Mouse (Mus musculus): ENCODE data around the gene Gm45194. TPM values are rescaled to one million over a fixed set of nuclear protein-coding genes. Genes with fewer than 3 reads are reported as not detected.

Gene Gm45194
- polyA plus RNA-seq (2012; rRNA removed): 0.78 and 1.5 TPM in 2 replicates

GRCm38 (mm10) chrX:111891089-111891488 lies at the start of gene Gm45194:
Gene Gm45194, plus strand, starts transcription at chrX:111891389.
- no peak for TF ChIP-seq CTCF (IDR thresholded peaks at IDR 0.05; ENCODE audit: control insufficient read depth, insufficient read depth, insufficient replicate concordance, low read depth, low read length)
- TF ChIP-seq POLR2A (IDR thresholded peaks at IDR 0.05; ENCODE audit: control insufficient read depth, low read depth, low read length): no peak
- no peaks in the 10 kb centered on the region for H3K36me3 ChIP-seq (ENCODE audit: control insufficient read depth, insufficient read depth, low read length)
- no peak within 1 kb of the TSS for H3K4me3 ChIP-seq (ENCODE audit: control insufficient read depth, low read depth, low read length)
- H3K4me1 ChIP-seq (ENCODE audit: control insufficient read depth, insufficient read depth, low read length): no peaks in the 10 kb centered on the region
- no peaks in the 10 kb centered on the region for H3K27me3 ChIP-seq (ENCODE audit: control insufficient read depth, insufficient read depth, low read length)
- H3K27ac ChIP-seq (ENCODE audit: control insufficient read depth, insufficient read depth, low read depth, low read length): no peak within 1 kb of the TSS

GRCm38 (mm10) chrX:111855878-111856277 lies 35.3 kb upstream of the Gm45194 start:
- H3K4me3 ChIP-seq (ENCODE audit: control insufficient read depth, low read depth, low read length): no peak overlapping the region
- no peak overlapping the region for H3K27ac ChIP-seq (ENCODE audit: control insufficient read depth, insufficient read depth, low read depth, low read length)
- H3K4me1 ChIP-seq (ENCODE audit: control insufficient read depth, insufficient read depth, low read length): no peaks in the 10 kb centered on the region
- no peaks in the 10 kb centered on the region for H3K36me3 ChIP-seq (ENCODE audit: control insufficient read depth, insufficient read depth, low read length)
- no peaks in the 10 kb centered on the region for H3K27me3 ChIP-seq (ENCODE audit: control insufficient read depth, insufficient read depth, low read length)
- TF ChIP-seq CTCF (IDR thresholded peaks at IDR 0.05; ENCODE audit: control insufficient read depth, insufficient read depth, insufficient replicate concordance, low read depth, low read length) (no peak), POLR2A (IDR thresholded peaks at IDR 0.05; ENCODE audit: control insufficient read depth, low read depth, low read length) (no peak)

GRCm38 (mm10) chrX:111881251-111881650 lies 9.9 kb upstream of the Gm45194 start:
- H3K4me3 ChIP-seq (ENCODE audit: control insufficient read depth, low read depth, low read length): no peak overlapping the region
- H3K4me1 ChIP-seq (ENCODE audit: control insufficient read depth, insufficient read depth, low read length): no peaks in the 10 kb centered on the region
- no peaks in the 10 kb centered on the region for H3K36me3 ChIP-seq (ENCODE audit: control insufficient read depth, insufficient read depth, low read length)
- H3K27me3 ChIP-seq (ENCODE audit: control insufficient read depth, insufficient read depth, low read length): no peaks in the 10 kb centered on the region
- no peak overlapping the region for H3K27ac ChIP-seq (ENCODE audit: control insufficient read depth, insufficient read depth, low read depth, low read length)
- no peak for TF ChIP-seq POLR2A (IDR thresholded peaks at IDR 0.05; ENCODE audit: control insufficient read depth, low read depth, low read length)
- TF ChIP-seq CTCF (IDR thresholded peaks at IDR 0.05; ENCODE audit: control insufficient read depth, insufficient read depth, insufficient replicate concordance, low read depth, low read length): no peak

DNA sequence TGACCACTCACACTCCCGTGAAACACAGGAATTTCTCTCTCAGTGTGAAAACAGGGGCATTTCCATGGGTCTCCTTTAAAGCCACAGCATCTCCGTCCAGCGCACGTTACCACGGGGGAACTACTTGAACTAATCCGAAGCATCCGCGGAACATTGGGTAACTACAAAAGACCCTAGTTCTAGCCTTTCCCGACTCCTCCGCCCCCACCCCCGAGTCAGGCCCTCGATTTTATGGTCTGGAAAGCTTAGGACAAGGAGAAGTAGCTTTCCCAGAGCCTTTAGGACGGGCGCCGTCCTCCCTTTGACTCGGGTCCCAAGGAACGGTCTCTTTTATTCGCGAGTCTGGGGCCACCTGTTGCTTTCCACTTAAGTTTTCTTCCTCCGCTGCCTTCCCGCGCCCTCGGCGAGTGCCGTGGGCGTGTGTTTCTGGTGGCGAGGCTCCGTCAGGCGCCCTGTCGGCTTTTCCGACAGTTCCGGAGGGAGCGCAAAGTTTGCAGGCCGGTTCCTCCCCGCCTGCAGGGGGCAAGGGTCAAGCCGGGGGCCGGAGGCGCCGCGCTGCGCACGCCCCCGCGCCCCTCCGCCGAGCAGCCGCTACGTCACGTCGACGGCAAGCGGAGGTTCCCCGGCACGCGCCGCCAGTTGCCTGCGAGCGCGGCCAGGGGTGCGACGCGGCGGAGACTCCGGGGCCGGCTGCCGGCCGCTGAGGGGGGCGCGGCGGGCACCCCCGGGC lies 3.3 kb downstream of the Gm45194 start:
- TF ChIP-seq POLR2A (IDR thresholded peaks at IDR 0.05; ENCODE audit: control insufficient read depth, low read depth, low read length) (peak; percentile 36; the same call in 1 of the 2 replicates), CTCF (IDR thresholded peaks at IDR 0.05; ENCODE audit: control insufficient read depth, insufficient read depth, insufficient replicate concordance, low read depth, low read length) (no peak)
- Histone ChIP-seq H3K4me1 (ENCODE audit: control insufficient read depth, insufficient read depth, low read length) (no peaks in the 10 kb centered on the region), H3K27ac (ENCODE audit: control insufficient read depth, insufficient read depth, low read depth, low read length) (peak overlapping the region; percentile 88), H3K4me3 (ENCODE audit: control insufficient read depth, low read depth, low read length) (peak overlapping the region; percentile 91), H3K27me3 (ENCODE audit: control insufficient read depth, insufficient read depth, low read length) (no peaks in the 10 kb centered on the region), H3K36me3 (ENCODE audit: control insufficient read depth, insufficient read depth, low read length) (no peaks in the 10 kb centered on the region)

- Histone ChIP-seq H3K27me3 (ENCODE audit: control insufficient read depth, insufficient read depth, low read length) (no peaks in the 10 kb centered on the region), H3K27ac (ENCODE audit: control insufficient read depth, insufficient read depth, low read depth, low read length) (peak overlapping the region; percentile 96), H3K4me1 (ENCODE audit: control insufficient read depth, insufficient read depth, low read length) (no peaks in the 10 kb centered on the region), H3K4me3 (ENCODE audit: control insufficient read depth, low read depth, low read length) (peak overlapping the region; percentile 91), H3K36me3 (ENCODE audit: control insufficient read depth, insufficient read depth, low read length) (no peaks in the 10 kb centered on the region)
- TF ChIP-seq POLR2A (IDR thresholded peaks at IDR 0.05; ENCODE audit: control insufficient read depth, low read depth, low read length) (no peak), CTCF (IDR thresholded peaks at IDR 0.05; ENCODE audit: control insufficient read depth, insufficient read depth, insufficient replicate concordance, low read depth, low read length) (no peak)
Observed at GRCm38 (mm10) chrX:111895084-111895779, 4.0 kb downstream of the Gm45194 start.

GRCm38 (mm10) chrX:111917422-111917821 lies 26.2 kb downstream of the Gm45194 start:
- Histone ChIP-seq H3K36me3 (ENCODE audit: control insufficient read depth, insufficient read depth, low read length) (no peaks in the 10 kb centered on the region), H3K27me3 (ENCODE audit: control insufficient read depth, insufficient read depth, low read length) (no peaks in the 10 kb centered on the region), H3K4me1 (ENCODE audit: control insufficient read depth, insufficient read depth, low read length) (no peaks in the 10 kb centered on the region), H3K27ac (ENCODE audit: control insufficient read depth, insufficient read depth, low read depth, low read length) (no peak overlapping the region), H3K4me3 (ENCODE audit: control insufficient read depth, low read depth, low read length) (no peak overlapping the region)
- TF ChIP-seq CTCF (IDR thresholded peaks at IDR 0.05; ENCODE audit: control insufficient read depth, insufficient read depth, insufficient replicate concordance, low read depth, low read length) (no peak), POLR2A (IDR thresholded peaks at IDR 0.05; ENCODE audit: control insufficient read depth, low read depth, low read length) (no peak)

- no peaks in the 10 kb centered on the region for H3K27me3 ChIP-seq (ENCODE audit: control insufficient read depth, insufficient read depth, low read length)
- H3K4me1 ChIP-seq (ENCODE audit: control insufficient read depth, insufficient read depth, low read length): no peaks in the 10 kb centered on the region
- no peak overlapping the region for H3K4me3 ChIP-seq (ENCODE audit: control insufficient read depth, low read depth, low read length)
- TF ChIP-seq CTCF (IDR thresholded peaks at IDR 0.05; ENCODE audit: control insufficient read depth, insufficient read depth, insufficient replicate concordance, low read depth, low read length): no peak
- no peak for TF ChIP-seq POLR2A (IDR thresholded peaks at IDR 0.05; ENCODE audit: control insufficient read depth, low read depth, low read length)
- no peak overlapping the region for H3K27ac ChIP-seq (ENCODE audit: control insufficient read depth, insufficient read depth, low read depth, low read length)
- no peaks in the 10 kb centered on the region for H3K36me3 ChIP-seq (ENCODE audit: control insufficient read depth, insufficient read depth, low read length)
Observed at GRCm38 (mm10) chrX:111960909-111961308, 69.7 kb downstream of the Gm45194 start.
